Mouse (Mus musculus): Measurements from ENCODE around the gene Ccdc169.

GRCm38 (mm10) chr3:55111935-55112709, 25.0 kb upstream of the Ccdc169 start, which contains the start of gene Spg20:
- peak; percentile 79 for TF ChIP-seq POLR2A (IDR thresholded peaks at IDR 0.05; ENCODE audit: control insufficient read depth, low read depth, low read length)
- peak; percentile 94 for TF ChIP-seq CTCF (IDR thresholded peaks at IDR 0.05; ENCODE audit: control insufficient read depth, insufficient read depth, insufficient replicate concordance, low read depth, low read length)

All from testis, adult 2 months (tissue).